Mouse (Mus musculus): ENCODE data around the gene Ccdc97. TPM values are rescaled to one million over a fixed set of nuclear protein-coding genes. Genes with fewer than 3 reads are reported as not detected.

The Ccdc97 gene
- polyA plus RNA-seq, 1 experiment = 72.4 TPM

DNA sequence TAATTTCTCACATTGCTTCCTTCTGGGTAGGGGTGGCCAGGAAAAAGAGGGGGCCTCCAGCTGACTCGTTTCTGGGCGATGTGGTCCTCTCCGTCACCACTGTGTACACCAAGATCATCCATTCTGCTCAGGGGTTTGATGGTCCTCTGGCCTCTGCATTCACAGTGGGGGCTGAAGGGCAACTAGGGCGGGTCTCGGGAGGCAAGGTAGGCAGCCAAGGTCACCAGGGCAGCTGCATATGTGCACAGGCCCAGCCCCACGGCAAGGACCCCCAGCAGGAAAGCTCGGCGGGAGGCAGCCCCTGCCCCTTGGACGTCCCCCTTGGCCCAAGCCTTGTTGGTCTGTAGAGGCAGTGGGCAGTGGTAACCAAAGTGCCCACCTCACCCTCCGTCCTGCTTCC lies 49.7 kb downstream of the Ccdc97 start:
- 83% methylated on average over 10 of the region's 10 CpGs for WGBS
- no peak for TF ChIP-seq POLR2A (IDR thresholded peaks at IDR 0.05; ENCODE audit: low read depth, low read length)
- no peak for TF ChIP-seq CTCF (IDR thresholded peaks at IDR 0.05; ENCODE audit: extremely low read depth, insufficient read length, insufficient replicate concordance, low read depth, low read length)
- Histone ChIP-seq H3K27me3 (ENCODE audit: control insufficient read depth, insufficient read depth, low read length) (peaks cover 4% of the 10 kb centered on the region; the same call in 1 of the 2 replicates), H3K36me3 (ENCODE audit: control insufficient read depth, insufficient read depth, low read length) (peaks cover 26% of the 10 kb centered on the region), H3K4me3 (ENCODE audit: low read depth, low read length) (no peak overlapping the region), H3K27ac (ENCODE audit: insufficient read depth, low read depth, low read length) (no peak overlapping the region), H3K4me1 (ENCODE audit: control insufficient read depth, insufficient read depth, insufficient read length, low read length) (no peaks in the 10 kb centered on the region; the same call in 1 of the 2 replicates)

DNA sequence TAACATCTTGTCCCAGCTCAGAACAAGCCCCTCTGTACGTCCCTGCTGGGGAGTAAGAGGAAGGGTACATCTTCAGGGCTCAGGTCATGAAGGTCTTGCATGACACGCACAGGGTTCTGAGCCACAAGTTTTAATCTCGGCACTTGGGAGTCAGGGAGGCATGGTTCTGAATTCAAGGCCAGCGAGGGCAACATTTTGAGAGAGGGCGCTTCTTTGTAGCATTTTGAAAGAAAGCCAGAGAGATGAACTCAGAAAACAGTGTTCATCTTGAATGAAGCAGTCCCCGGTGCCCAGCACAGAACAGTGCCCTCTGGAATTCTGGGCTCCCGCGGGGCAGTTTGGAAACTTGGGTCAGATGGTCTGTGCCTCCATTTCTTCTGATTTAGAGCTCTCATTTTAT lies 52.5 kb downstream of the Ccdc97 start:
- no peak overlapping the region for H3K4me3 ChIP-seq (ENCODE audit: low read depth, low read length)
- WGBS = 94% methylated on average over 8 of the region's 8 CpGs
- H3K36me3 ChIP-seq (ENCODE audit: control insufficient read depth, insufficient read depth, low read length) = peaks cover 31% of the 10 kb centered on the region
- no peaks in the 10 kb centered on the region; the same call in 1 of the 2 replicates for H3K4me1 ChIP-seq (ENCODE audit: control insufficient read depth, insufficient read depth, insufficient read length, low read length)
- TF ChIP-seq POLR2A (IDR thresholded peaks at IDR 0.05; ENCODE audit: low read depth, low read length) (no peak), CTCF (IDR thresholded peaks at IDR 0.05; ENCODE audit: extremely low read depth, insufficient read length, insufficient replicate concordance, low read depth, low read length) (no peak)
- H3K27me3 ChIP-seq (ENCODE audit: control insufficient read depth, insufficient read depth, low read length) = no peaks in the 10 kb centered on the region
- H3K27ac ChIP-seq (ENCODE audit: insufficient read depth, low read depth, low read length) = no peak overlapping the region

Other genes with a start within 250 kb of the Ccdc97 start
- gene Ceacam1, start 241.5 kb downstream of the Ccdc97 start, polyA plus RNA-seq (2012; rRNA removed) = 133 and 320 TPM in 2 replicates
- gene Ceacam2, start 179.2 kb downstream of the Ccdc97 start, polyA plus RNA-seq (2012; rRNA removed) = 0.60 and 0.93 TPM in 2 replicates
- gene Erich4, start 103.2 kb downstream of the Ccdc97 start, polyA plus RNA-seq (2012; rRNA removed) = 12.6 and 36.8 TPM in 2 replicates
- gene Dmac2, start 99.7 kb downstream of the Ccdc97 start, polyA plus RNA-seq (2012; rRNA removed) = 47.3 and 74.8 TPM in 2 replicates
- 4.7 and 8.2 TPM in 2 replicates for gene B3gnt8, start 92.4 kb downstream of the Ccdc97 start, polyA plus RNA-seq (2012; rRNA removed)
- 75.8 and 98.5 TPM in 2 replicates for gene Bckdha, start 60.1 kb downstream of the Ccdc97 start, polyA plus RNA-seq (2012; rRNA removed)
- gene Exosc5, start 59.9 kb downstream of the Ccdc97 start, polyA plus RNA-seq (2012; rRNA removed) = 31.7 and 64.7 TPM in 2 replicates
- 0.23 and 0.25 TPM in 2 replicates for gene Tmem91, start 43.9 kb downstream of the Ccdc97 start, polyA plus RNA-seq (2012; rRNA removed)
- 21.8 and 33.2 TPM in 2 replicates for gene B9d2, start 38.3 kb downstream of the Ccdc97 start, polyA plus RNA-seq (2012; rRNA removed)
- 20.8 and 24.4 TPM in 2 replicates for gene Tgfb1, start 32.1 kb downstream of the Ccdc97 start, polyA plus RNA-seq (2012; rRNA removed)
- 28.9 and 60.2 TPM in 2 replicates for gene Hnrnpul1, start 35.7 kb upstream of the Ccdc97 start, polyA plus RNA-seq (2012; rRNA removed)
- gene Axl, start 69.6 kb upstream of the Ccdc97 start, polyA plus RNA-seq (2012; rRNA removed) = 13.2 and 14.4 TPM in 2 replicates
- 65.6 and 74.2 TPM in 2 replicates for gene Cyp2s1, start 97.8 kb upstream of the Ccdc97 start, polyA plus RNA-seq (2012; rRNA removed)
- 40.2 and 48.9 TPM in 2 replicates for gene Cyp2b10, start 178.5 kb upstream of the Ccdc97 start, polyA plus RNA-seq (2012; rRNA removed)

Data from small intestine, adult 2 months (tissue).